Mouse (Mus musculus): Measurements from ENCODE around the gene Clca2. TPM values are rescaled to one million over a fixed set of nuclear protein-coding genes. Genes with fewer than 3 reads are reported as not detected.

The Clca2 gene
- polyA plus RNA-seq, 1 experiment from 2014 or later = 0.41 TPM

DNA sequence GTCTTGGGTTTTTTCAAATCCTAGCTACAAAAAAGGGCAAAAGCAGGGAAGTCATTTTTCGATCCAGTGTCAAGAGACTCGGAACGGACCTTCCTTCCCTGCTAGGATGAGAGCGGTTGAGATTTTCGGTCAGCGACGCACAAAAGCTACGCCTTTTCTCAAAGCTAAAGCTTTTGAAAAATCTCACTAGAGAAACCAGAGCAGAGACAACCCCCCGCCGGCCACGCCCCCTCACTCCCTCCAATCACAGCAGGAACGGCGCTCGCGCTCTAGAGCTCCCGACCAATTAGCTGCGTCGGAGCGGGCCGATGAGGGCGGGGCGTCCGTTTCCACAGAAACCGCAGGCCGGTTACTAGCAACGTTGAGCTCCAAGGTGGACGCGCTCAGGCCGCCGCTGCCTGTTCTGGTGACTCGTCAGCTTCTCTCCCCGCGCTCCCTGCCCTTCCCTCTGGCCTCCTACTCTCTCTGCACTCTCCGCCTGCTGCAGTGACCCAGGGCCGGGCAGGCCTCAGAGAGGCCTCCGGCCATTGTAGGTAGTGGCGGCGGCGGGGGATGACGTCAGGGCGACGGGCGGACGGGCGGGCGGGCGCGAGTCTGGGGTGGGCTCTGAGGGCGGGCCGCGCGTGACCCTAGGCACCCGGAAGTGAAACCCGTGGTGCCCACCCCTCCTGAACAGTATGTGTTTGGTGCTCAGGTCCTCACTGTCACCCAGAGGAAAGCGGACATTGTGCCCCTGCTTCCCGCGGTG lies 19.2 kb upstream of the Clca2 start, which contains the start of gene Odf2l:
Gene Odf2l, plus strand, starts transcription at position 335 of the 748 bp plus-strand sequence.
- Histone ChIP-seq H3K27ac (peak within 1 kb of the TSS; percentile 97), H3K4me2 (replicated peaks) (peak within 1 kb of the TSS; percentile 63), H3K9me3 (no peaks in the 10 kb centered on the region), H3K4me1 (peaks cover 5% of the 10 kb centered on the region; the same call in 1 of the 2 replicates), H3K27me3 (no peaks in the 10 kb centered on the region), H3K9ac (peak within 1 kb of the TSS; percentile 84), H3K36me3 (no peaks in the 10 kb centered on the region), H3K4me3 (peak within 1 kb of the TSS; percentile 70)
- peak; percentile 98 for ATAC-seq (ENCODE audit: insufficient number of reproducible peaks, insufficient read depth, low FRiP score, low TSS enrichment)
- WGBS = under 1% methylated on average over 57 of the region's 57 CpGs

DNA sequence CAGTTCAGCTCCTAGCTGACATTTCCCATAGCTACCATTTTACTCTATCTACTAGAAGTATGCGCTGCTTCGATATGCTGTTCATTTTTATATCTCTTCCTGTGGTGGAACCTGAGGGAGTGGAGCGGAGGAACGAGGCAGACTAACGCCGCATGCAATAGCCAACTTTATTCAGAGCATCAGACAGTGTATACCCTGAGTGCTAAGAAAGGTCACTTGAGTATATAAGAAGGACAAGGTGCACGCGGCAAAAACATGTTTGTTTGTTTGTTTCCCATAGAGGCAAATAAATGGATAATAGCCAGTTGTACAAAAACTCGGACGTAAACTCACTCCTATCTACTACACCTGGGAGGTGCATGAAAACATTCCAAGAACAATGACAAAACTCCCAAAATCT lies 18.4 kb upstream of the Clca2 start:
- H3K36me3 ChIP-seq = no peaks in the 10 kb centered on the region
- WGBS = 81% methylated on average over 10 of the region's 10 CpGs

DNA sequence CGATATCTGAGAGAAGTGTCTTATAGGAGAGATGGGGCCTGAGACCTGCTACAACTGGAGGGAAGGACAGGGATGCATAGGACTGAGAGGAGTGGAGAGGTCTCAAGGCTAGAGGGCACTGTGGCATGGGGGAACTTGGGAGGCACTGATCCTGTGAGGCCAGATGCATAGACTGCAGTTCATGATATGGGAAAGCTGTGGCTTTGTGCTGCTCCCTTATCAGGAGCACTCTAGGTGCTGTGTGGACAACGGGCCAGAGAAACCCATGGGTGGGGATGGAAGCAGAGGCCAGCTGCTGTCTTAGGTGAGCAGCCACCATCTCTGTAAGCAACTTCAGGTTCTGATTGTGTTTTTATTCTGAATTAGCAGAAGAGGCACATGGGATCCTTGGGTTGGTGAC lies 15.9 kb upstream of the Clca2 start:
- no peak for ATAC-seq (ENCODE audit: insufficient number of reproducible peaks, insufficient read depth, low FRiP score, low TSS enrichment)
- Histone ChIP-seq H3K4me3 (no peak overlapping the region), H3K27ac (no peak overlapping the region), H3K9ac (no peak overlapping the region), H3K36me3 (no peaks in the 10 kb centered on the region), H3K27me3 (no peaks in the 10 kb centered on the region), H3K4me1 (peaks cover 5% of the 10 kb centered on the region; the same call in 1 of the 2 replicates), H3K9me3 (no peaks in the 10 kb centered on the region), H3K4me2 (replicated peaks) (no peak overlapping the region)
- WGBS = 97% methylated on average over 2 of the region's 2 CpGs

More for the DNA sequence above, 18.4 kb upstream of the Clca2 start:
- peak overlapping the region; percentile 70 for H3K4me3 ChIP-seq
- no peaks in the 10 kb centered on the region for H3K27me3 ChIP-seq
- peak overlapping the region; percentile 63 for H3K4me2 ChIP-seq (replicated peaks)
- peak overlapping the region; percentile 97 for H3K27ac ChIP-seq
- H3K4me1 ChIP-seq = peaks cover 5% of the 10 kb centered on the region; the same call in 1 of the 2 replicates
- peak overlapping the region; percentile 42 for H3K9ac ChIP-seq
- no peaks in the 10 kb centered on the region for H3K9me3 ChIP-seq
- no peak for ATAC-seq (ENCODE audit: insufficient number of reproducible peaks, insufficient read depth, low FRiP score, low TSS enrichment)

DNA sequence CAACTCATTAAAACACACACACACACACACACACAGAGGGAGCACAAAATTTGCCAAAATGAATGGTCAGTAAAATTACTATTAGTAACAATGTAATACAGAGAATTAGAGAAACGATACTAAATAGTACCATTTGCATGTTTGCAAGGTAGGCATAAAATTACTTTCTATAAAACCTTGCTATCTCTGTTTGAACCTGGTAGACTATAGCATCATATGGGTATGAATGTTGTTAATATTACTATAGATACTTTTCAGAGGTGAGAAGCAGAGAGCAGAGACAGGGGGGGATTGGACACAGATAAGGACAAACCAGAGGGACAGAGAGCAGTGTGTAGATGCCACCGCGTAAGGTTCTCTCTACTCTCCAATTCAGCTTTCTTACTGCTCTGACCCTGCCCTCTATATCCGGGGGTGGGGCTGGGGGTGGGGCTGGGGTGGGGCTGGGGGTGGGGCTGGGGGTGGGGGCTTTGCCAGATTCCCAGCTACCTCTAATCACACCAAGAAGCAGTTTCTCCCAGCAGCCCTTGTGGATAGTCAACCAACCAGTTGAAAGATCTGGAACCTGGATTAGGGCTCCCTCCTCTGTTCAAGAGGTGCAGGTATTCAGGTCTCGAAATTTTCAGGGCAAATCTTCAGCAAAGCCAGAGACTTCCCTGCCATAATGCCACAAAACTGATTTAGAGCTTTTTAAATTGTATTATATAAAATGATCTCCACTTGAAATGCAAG lies 6.7 kb upstream of the Clca2 start:
- Histone ChIP-seq H3K27ac (no peak overlapping the region), H3K9ac (no peak overlapping the region), H3K27me3 (no peaks in the 10 kb centered on the region), H3K4me2 (replicated peaks) (no peak overlapping the region), H3K4me3 (no peak overlapping the region), H3K4me1 (no peaks in the 10 kb centered on the region), H3K36me3 (no peaks in the 10 kb centered on the region), H3K9me3 (no peaks in the 10 kb centered on the region)
- 73% methylated on average over 5 of the region's 5 CpGs for whole genome bisulfite sequencing
- ATAC-seq (ENCODE audit: insufficient number of reproducible peaks, insufficient read depth, low FRiP score, low TSS enrichment) = no peak

DNA sequence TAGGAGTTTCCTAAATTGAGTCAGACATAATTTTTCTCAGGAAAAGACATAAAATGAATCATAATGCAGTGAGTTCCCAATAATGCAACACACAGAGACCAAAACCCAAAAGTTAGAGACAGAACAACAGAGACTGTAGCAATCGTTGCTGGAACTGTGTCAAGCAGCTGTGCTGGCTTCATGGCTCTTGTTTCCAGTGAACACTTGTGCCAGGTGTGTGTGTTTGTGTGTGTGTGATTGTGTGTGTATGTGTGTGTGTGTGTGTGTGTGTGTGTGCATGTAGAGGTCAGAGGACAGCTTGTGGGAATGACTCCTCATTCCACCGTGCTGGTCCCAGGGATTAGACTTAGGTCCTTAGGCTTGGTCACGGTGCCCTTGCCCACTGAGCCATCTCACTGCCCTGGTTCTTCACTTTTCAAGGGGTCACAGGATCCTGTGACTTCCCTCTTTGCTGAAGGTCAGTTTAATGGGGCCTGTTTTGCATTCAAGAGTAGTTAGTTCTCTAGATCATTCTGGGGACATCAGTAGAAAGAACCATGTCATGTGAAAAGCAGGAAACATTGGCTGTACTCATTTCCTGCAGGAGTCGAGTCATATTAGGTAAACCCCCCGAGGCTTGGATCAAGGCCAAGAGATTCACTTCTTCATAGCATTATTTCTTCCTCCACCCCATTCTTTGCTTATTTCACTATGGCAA lies 6.0 kb upstream of the Clca2 start:
- H3K27ac ChIP-seq = no peak overlapping the region
- no peak overlapping the region for H3K4me3 ChIP-seq
- H3K9me3 ChIP-seq = no peaks in the 10 kb centered on the region
- H3K27me3 ChIP-seq = no peaks in the 10 kb centered on the region
- 75% methylated on average over 5 of the region's 5 CpGs for WGBS
- H3K4me1 ChIP-seq = no peaks in the 10 kb centered on the region
- no peaks in the 10 kb centered on the region for H3K36me3 ChIP-seq
- ATAC-seq (ENCODE audit: insufficient number of reproducible peaks, insufficient read depth, low FRiP score, low TSS enrichment) = no peak
- H3K9ac ChIP-seq = no peak overlapping the region
- no peak overlapping the region for H3K4me2 ChIP-seq (replicated peaks)

DNA sequence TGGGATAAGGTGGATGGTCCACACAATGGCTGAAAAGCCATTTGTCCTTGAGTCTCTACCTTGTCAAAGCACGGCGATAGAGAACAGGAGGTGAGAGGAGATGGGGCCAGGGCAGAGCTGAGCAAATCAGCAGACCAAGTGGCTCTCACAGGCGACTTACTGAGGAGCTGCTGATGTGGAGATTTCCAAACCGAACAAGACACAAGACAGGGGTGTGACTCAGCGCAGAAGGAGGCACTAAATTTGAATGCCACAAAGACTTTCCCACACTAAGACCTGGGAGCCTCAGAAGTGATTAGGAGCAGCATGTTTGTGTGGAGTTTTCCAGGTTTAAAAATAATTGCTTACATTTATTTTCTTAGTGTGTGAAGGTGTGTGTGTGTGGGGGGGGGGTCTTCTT lies 4.5 kb upstream of the Clca2 start:
- no peak for ATAC-seq (ENCODE audit: insufficient number of reproducible peaks, insufficient read depth, low FRiP score, low TSS enrichment)
- Histone ChIP-seq H3K9me3 (no peaks in the 10 kb centered on the region), H3K36me3 (no peaks in the 10 kb centered on the region), H3K27me3 (no peaks in the 10 kb centered on the region), H3K4me2 (replicated peaks) (no peak overlapping the region), H3K4me3 (no peak overlapping the region), H3K9ac (no peak overlapping the region), H3K27ac (no peak overlapping the region), H3K4me1 (no peaks in the 10 kb centered on the region)
- 74% methylated on average over 5 of the region's 5 CpGs for WGBS

DNA sequence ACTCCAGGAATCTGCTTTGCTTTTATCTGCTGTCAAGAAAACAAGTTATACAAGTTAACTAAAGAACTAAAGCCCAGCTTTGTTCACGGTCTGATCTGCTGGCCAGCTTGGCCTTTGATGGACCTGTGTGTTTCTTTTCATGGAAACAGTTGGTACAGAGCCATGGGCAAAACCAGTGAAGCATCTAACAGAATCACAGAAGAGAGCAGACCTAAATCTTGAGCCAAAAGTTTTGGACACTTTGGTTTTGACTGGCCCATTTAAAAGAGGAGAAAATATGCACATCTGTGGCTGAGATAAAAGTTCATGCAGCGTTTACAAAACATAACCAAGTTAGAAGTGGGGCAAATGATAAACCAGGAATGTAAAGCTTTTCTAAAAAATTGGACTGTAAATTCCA lies 4.1 kb upstream of the Clca2 start:
- ATAC-seq (ENCODE audit: insufficient number of reproducible peaks, insufficient read depth, low FRiP score, low TSS enrichment) = no peak
- Histone ChIP-seq H3K9ac (no peak overlapping the region), H3K4me3 (no peak overlapping the region), H3K4me1 (no peaks in the 10 kb centered on the region), H3K27ac (no peak overlapping the region), H3K4me2 (replicated peaks) (no peak overlapping the region), H3K36me3 (no peaks in the 10 kb centered on the region), H3K27me3 (no peaks in the 10 kb centered on the region), H3K9me3 (no peaks in the 10 kb centered on the region)
- 72% methylated on average over 2 of the region's 2 CpGs for WGBS

DNA sequence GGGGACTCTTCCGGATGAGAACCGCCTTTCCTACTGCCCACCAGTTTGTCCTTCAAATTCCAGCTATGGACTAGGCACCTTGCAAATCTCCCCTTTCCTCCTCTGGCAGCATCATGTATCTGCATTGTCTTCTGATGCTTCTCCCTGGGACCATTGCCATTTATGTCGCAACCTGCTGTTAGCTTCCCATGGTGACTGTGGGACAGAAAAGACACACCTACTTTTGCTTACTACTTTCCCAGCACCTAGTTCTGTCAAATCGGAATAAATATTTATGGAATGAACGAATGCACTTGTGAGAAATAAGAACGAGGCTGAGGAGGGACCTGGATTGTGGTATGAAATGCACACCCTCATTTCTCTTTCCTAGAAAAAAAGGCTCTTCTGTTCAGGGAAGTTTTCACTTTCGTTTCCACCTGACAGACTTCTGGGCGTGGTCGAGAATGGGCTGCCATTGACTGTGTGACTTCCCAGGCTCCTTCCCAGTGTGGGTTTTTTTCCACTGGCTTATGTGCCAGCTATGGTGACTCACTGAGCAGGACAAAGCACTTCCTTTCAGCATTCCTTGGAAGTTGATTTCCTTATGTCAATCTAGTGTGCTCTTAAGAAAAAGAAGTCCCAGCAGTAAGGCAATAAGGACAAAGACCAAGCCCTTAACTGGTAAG lies 2.8 kb upstream of the Clca2 start:
- H3K36me3 ChIP-seq = no peaks in the 10 kb centered on the region
- 77% methylated on average over 9 of the region's 9 CpGs for WGBS
- no peak for ATAC-seq (ENCODE audit: insufficient number of reproducible peaks, insufficient read depth, low FRiP score, low TSS enrichment)
- H3K9ac ChIP-seq = no peak overlapping the region
- no peaks in the 10 kb centered on the region for H3K27me3 ChIP-seq
- H3K9me3 ChIP-seq = no peaks in the 10 kb centered on the region
- no peaks in the 10 kb centered on the region for H3K4me1 ChIP-seq
- H3K27ac ChIP-seq = no peak overlapping the region
- no peak overlapping the region for H3K4me3 ChIP-seq
- H3K4me2 ChIP-seq (replicated peaks) = no peak overlapping the region

DNA sequence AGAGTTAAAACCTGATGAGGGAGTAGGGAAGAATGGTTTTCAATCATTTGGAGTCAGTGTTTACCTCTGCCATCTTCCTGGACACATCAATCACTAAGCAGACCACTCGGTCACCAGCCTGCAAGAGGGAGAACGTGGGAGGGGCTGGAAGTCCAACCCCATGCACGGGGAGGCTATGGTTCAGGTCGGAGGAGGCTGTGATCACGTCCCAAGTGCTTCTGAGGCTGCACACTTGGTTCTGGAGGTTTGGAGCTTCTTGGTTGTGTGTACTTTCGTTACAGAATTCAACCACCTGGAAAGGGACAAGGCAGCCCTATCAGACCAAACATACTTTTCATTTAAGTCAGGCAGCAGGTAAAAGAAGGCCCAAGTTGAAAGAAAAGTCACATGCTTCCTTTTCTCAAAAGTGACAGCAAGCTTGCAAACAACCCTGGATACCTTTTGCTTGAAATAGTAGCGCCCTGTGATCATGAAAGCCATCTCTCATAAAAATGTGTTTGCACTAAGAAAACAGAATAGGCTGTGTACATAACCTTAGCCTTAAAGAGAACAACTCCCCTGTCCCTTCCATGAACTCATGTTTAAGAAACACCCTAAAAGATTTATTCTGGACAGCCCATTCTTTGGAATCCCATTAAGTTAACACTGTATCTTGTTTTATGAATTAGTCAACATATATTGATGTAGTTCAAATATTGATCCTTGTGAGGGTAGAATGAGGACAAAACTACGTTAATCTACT lies 11.2 kb downstream of the Clca2 start:
- H3K4me3 ChIP-seq = no peak overlapping the region
- H3K4me2 ChIP-seq (replicated peaks) = no peak overlapping the region
- H3K27ac ChIP-seq = no peak overlapping the region
- H3K36me3 ChIP-seq = no peaks in the 10 kb centered on the region
- H3K9ac ChIP-seq = no peak overlapping the region
- H3K4me1 ChIP-seq = no peaks in the 10 kb centered on the region
- no peak for ATAC-seq (ENCODE audit: insufficient number of reproducible peaks, insufficient read depth, low FRiP score, low TSS enrichment)
- 75% methylated on average over 8 of the region's 8 CpGs for WGBS
- H3K27me3 ChIP-seq = no peaks in the 10 kb centered on the region
- no peaks in the 10 kb centered on the region for H3K9me3 ChIP-seq

DNA sequence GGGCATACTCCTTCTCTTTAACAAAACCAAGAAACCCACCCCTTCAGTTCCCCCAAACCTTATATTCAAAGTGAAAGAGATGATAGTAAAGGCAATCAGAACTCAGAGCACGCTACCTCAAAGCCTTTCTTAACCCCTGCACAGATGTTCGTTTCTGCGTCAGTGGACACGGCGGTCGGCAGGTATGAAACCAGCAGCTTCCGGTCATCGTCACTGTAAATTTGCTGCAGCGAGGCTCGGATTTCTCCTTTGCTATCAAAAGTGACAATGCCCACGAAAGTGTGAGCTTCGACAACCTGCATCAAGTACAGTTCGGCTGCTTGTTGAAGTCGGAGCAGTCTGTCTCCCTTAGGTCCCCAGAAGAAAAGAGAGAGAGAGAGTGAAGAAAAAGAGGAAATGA lies 13.1 kb downstream of the Clca2 start:
- Histone ChIP-seq H3K27ac (no peak overlapping the region), H3K36me3 (no peaks in the 10 kb centered on the region), H3K9me3 (no peaks in the 10 kb centered on the region), H3K4me2 (replicated peaks) (no peak overlapping the region), H3K9ac (no peak overlapping the region), H3K4me3 (no peak overlapping the region), H3K4me1 (no peaks in the 10 kb centered on the region), H3K27me3 (no peaks in the 10 kb centered on the region)
- WGBS = 91% methylated on average over 14 of the region's 14 CpGs
- no peak for ATAC-seq (ENCODE audit: insufficient number of reproducible peaks, insufficient read depth, low FRiP score, low TSS enrichment)

DNA sequence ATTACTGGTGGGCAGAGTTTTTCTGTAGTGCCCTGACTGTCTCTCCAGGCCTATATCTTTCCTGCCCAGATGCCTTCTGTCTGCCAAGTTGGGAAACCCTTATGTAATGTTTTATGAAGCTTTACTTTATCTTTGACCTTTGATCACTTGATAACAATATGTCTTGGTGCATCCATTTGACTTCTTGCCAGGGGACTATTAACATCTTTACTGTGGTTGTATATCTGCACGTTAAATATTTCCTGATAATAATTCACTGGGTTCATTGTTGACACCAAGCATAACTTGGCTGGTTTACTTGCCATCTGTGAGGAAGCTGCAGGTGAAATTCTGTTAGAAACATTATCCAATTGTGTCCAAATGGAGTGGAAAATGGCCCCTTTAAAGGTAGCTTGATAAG lies 16.2 kb downstream of the Clca2 start:
- no peak overlapping the region for H3K4me2 ChIP-seq (replicated peaks)
- 96% methylated on average over 1 of the region's 1 CpGs for WGBS
- no peak overlapping the region for H3K4me3 ChIP-seq
- no peak overlapping the region for H3K9ac ChIP-seq
- no peaks in the 10 kb centered on the region for H3K4me1 ChIP-seq
- no peaks in the 10 kb centered on the region for H3K9me3 ChIP-seq
- H3K27me3 ChIP-seq = no peaks in the 10 kb centered on the region
- no peak overlapping the region for H3K27ac ChIP-seq
- no peak for ATAC-seq (ENCODE audit: insufficient number of reproducible peaks, insufficient read depth, low FRiP score, low TSS enrichment)
- H3K36me3 ChIP-seq = no peaks in the 10 kb centered on the region

Measured in embryonic facial prominence, embryonic 12.5 days (tissue).